Mouse (Mus musculus) heart, postnatal 0 days (tissue): ENCODE measurements around the gene Gtf2h2. TPM values are rescaled to one million over a fixed set of nuclear protein-coding genes. Genes with fewer than 3 reads are reported as not detected.
"Not testable (repeated sequence)": the region's sequence is repeated elsewhere in the genome, so short reads cannot be mapped to it uniquely, and the experiment has no call there.

Experiments used
- ATAC-seq: fragments of 200-750 bp; cut with Nextera tagmentation; 2 replicates; pipeline ENCODE4 v1.8.0; 2017; ENCODE audit warnings: low read depth, moderate number of reproducible peaks, moderate library complexity; ENCODE audit not compliant: insufficient read depth
- DNase-seq: peaks from one replicate; pipeline ENCODE4 v3.0.0-alpha.2; 2016; ENCODE audit warnings: low spot score
- H3K27ac ChIP-seq: fragments of 300-500 bp; sonication (generic); 2 replicates; pipeline ENCODE4 v1.5.1; 2014; ENCODE audit warnings: low read depth, mild to moderate bottlenecking
- H3K27me3 ChIP-seq: fragments of 300-500 bp; sonication (generic); 2 replicates; pipeline ENCODE4 v1.6.1; 2014; ENCODE audit warnings: low read length, mixed read lengths; ENCODE audit not compliant: control insufficient read depth, insufficient read depth
- H3K36me3 ChIP-seq: fragments of 300-500 bp; sonication (generic); replicated peaks from 2 replicates; pipeline ENCODE4 v1.6.1; 2014; ENCODE audit warnings: low read length, mixed read lengths; ENCODE audit not compliant: control insufficient read depth, insufficient read depth
- H3K4me1 ChIP-seq: fragments of 300-500 bp; sonication (generic); 2 replicates; pipeline ENCODE4 v1.6.1; 2014; ENCODE audit warnings: antibody characterized with exemption; ENCODE audit not compliant: control insufficient read depth, insufficient read depth
- H3K4me2 ChIP-seq: fragments of 300-500 bp; sonication (generic); 2 replicates; pipeline ENCODE4 v1.6.1; 2014; ENCODE audit warnings: low read depth, mild to moderate bottlenecking, low read length, moderate library complexity
- H3K4me3 ChIP-seq: fragments of 300-500 bp; sonication (generic); 2 replicates; pipeline ENCODE4 v1.5.1; 2014; ENCODE audit warnings: low read depth, low read length
- H3K9ac ChIP-seq: fragments of 300-500 bp; sonication (generic); replicated peaks from 2 replicates; pipeline ENCODE4 v1.6.1; 2014; ENCODE audit warnings: low read depth, low read length, mixed read lengths
- H3K9me3 ChIP-seq: fragments of 300-500 bp; sonication (generic); replicated peaks from 2 replicates; pipeline ENCODE4 v1.6.1; 2016; ENCODE audit warnings: low read length; ENCODE audit not compliant: control insufficient read depth
- CTCF ChIP-seq: IDR thresholded peaks from 2 replicates; pipeline ENCODE4 v1.5.1; 2016; ENCODE audit warnings: antibody characterized with exemption, control low read depth, low read depth
- EP300 ChIP-seq: IDR thresholded peaks from 2 replicates; pipeline ENCODE4 v1.6.1; 2016; ENCODE audit warnings: antibody characterized with exemption, low read depth
- WGBS: fragments of 180-500 bp; shearing (Covaris S2); extraction: QIAGEN DNeasy Blood & Tissue Kit; methylation state at CpG from one replicate; pipeline ENCODE4 v1.1.7; 2014; 5-methylcytosine and 5-hydroxymethylcytosine counted together
- polyA plus RNA-seq: library from polyadenylated mRNA; unstranded; fragments of >200 nt; fragmentation: Nextera tagmentation; extraction: Ambion mirVana; gene quantifications from 2 replicates; pipeline ENCODE4 v1.2.1, GENCODE M21; 2015
- total RNA-seq: library from RNA; depleted of rRNA; stranded (reverse); fragments of >200 nt; gene quantifications from 2 replicates; pipeline ENCODE4 v1.2.3, GENCODE M21; 2014; ENCODE audit warnings: low replicate concordance; rRNA removed

Gene Gtf2h2
- total and polyA plus RNA-seq, 2 experiments from 2014 or later: 10.2 to 32.5 TPM

DNA sequence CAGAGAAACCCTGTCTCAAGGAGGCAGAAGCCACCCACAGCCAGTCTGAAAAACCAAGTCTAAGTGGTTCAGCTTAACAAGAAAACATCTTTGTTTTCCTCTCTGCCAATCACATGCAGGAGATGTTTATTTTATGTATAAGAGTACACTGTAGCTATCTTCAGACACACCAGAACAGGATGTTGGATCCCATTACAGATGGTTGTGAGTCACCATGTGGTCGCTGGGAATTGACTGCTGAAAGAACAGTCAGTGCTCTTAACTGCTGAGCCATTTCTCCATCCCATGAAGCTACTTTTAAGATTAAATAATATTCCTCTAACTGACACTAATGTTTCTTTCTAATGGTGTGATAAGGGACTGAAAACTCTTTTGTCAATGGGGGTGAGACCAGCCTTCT is 53.7 kb downstream of the Gtf2h2 start:
- Histone ChIP-seq H3K9ac (no peak overlapping the region), H3K27ac (no peak overlapping the region), H3K27me3 (no peaks in the 10 kb centered on the region), H3K9me3 (no peaks in the 10 kb centered on the region), H3K4me3 (no peak overlapping the region), H3K4me1 (no peaks in the 10 kb centered on the region), H3K4me2 (no peak overlapping the region), H3K36me3 (no peaks in the 10 kb centered on the region)
- TF ChIP-seq CTCF: no peak
- no peak for TF ChIP-seq EP300
- 39% methylated on average over 1 of the region's 1 CpGs for WGBS
- no peak for DNase-seq
- ATAC-seq: no peak

DNA sequence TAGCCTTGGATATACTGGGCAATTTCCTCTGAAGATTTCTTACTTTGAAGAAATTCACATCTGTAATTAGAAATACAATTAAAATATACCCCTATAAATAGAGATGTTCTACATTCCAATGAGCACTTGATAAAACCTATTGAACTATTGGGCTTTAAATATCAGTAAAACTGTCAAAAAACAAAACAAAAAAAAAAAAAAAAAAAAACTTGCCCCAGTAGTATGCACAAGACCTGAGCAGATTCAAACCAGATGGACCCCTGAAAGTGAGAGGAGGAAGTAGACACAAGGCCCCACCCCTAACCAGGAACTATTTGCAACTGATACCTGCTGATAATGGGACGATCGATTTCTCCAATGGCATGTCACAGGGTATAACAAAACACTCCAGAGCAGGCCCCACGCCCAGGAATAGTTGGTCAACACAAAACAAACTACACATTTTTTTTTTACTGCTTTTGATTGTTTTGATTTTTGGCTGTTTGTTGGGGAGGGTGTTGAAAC is 55.0 kb downstream of the Gtf2h2 start:
- Histone ChIP-seq H3K27ac (no peak overlapping the region), H3K4me3 (no peak overlapping the region), H3K4me1 (no peaks in the 10 kb centered on the region), H3K27me3 (no peaks in the 10 kb centered on the region), H3K4me2 (no peak overlapping the region), H3K36me3 (no peaks in the 10 kb centered on the region), H3K9ac (no peak overlapping the region), H3K9me3 (no peaks in the 10 kb centered on the region)
- WGBS: 56% methylated on average over 3 of the region's 3 CpGs
- TF ChIP-seq EP300 (no peak), CTCF (no peak)
- ATAC-seq (no peak), DNase-seq (no peak)

DNA sequence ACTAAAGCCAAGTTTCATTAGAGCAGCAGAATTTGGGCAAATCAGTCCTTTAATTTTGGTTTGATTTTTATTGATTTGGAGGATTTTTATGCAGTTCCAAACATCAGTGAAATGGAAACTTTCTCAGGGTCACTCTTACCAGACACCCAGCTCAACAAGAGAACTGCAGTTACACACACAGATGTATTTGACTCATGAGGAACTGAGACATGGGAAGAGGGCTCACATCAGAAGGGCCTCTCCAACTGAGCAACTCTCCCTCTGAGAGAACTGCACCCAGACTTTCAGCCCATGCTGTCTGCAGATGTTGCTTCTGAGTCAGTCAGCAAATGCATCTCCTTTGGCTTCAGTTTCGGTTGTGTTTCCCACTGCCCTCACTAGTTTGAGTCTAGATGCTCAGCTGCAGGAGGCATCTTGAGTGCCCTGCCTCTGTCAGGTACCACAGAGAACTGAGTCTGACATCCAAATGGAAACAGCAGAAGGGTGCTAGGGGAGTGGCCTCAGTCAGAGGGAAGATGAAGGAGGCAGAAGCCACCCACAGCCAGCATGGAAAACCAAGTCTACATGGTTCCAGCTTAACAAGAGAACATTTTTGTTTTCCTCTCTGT is 55.7 kb downstream of the Gtf2h2 start:
- not testable (repeated sequence) for ATAC-seq, H3K4me3 ChIP-seq, H3K4me2 ChIP-seq, DNase-seq, H3K4me1 ChIP-seq, H3K9ac ChIP-seq, H3K9me3 ChIP-seq, H3K27me3 ChIP-seq, H3K36me3 ChIP-seq, H3K27ac ChIP-seq
- WGBS: 64% methylated on average over 1 of the region's 1 CpGs

DNA sequence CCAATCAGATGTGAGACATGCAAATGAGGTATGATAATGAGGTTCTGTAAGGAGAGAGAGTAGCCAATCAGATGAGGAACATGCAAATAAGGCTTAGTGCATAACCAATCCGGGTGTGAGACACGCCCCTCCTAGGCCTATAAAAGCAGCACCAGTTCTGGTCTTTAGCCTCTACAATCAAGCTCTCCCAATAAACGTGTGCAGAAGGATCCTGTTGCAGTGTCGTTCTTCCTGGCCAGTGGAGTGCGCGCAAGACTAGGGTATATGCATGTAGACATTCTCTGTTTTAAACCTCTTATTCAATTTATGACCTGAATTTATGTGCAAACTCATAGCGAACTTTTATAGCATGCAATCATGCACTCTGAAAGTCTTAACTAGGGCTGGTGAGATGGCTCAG is 72.4 kb downstream of the Gtf2h2 start:
- H3K27me3 ChIP-seq, H3K36me3 ChIP-seq, H3K4me3 ChIP-seq, H3K27ac ChIP-seq, H3K9ac ChIP-seq, H3K4me2 ChIP-seq, H3K4me1 ChIP-seq, ATAC-seq, H3K9me3 ChIP-seq, DNase-seq: not testable (repeated sequence)
- 84% methylated on average over 7 of the region's 7 CpGs for WGBS

DNA sequence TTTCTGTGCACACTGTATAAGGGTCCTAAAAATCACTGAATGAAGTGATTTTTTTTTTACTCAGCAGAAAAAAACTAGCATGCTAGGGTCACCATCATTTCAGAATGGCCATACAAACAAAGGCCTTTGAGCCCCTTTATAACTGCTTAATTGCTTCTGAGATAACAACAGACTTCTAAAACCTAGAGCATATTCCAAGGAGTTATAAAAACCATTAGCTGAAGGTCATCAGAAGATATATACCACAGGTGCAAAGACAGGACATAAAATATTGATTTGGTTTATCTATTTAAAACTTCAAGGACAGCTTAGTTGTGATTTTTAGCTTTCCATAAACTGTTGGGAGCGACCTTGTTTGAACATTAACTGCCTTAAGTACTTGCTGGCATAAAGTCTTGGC is 78.0 kb downstream of the Gtf2h2 start:
- no peaks in the 10 kb centered on the region for H3K4me1 ChIP-seq
- no peak overlapping the region for H3K27ac ChIP-seq
- H3K9ac ChIP-seq: no peak overlapping the region
- WGBS: 41% methylated on average over 1 of the region's 1 CpGs
- H3K36me3 ChIP-seq: no peaks in the 10 kb centered on the region
- ATAC-seq (no peak), DNase-seq (no peak)
- H3K4me3 ChIP-seq: no peak overlapping the region
- H3K4me2 ChIP-seq: no peak overlapping the region
- H3K27me3 ChIP-seq: no peaks in the 10 kb centered on the region
- H3K9me3 ChIP-seq: 0 out of 2 replicates have a peak, but pooled peaks cover 2% of the 10 kb centered on the region
- no peak for TF ChIP-seq CTCF
- TF ChIP-seq EP300: no peak

Other genes starting within 250 kb of the Gtf2h2 start
- gene Naip5, start 246.3 kb downstream of the Gtf2h2 start, total RNA-seq: 1.5 TPM in 1 of 2 replicates, not detected in the other
- gene Naip5, start 246.3 kb downstream of the Gtf2h2 start, polyA plus RNA-seq: 0.08 and 0.14 TPM in 2 replicates
- gene Naip6, start 174.9 kb downstream of the Gtf2h2 start, total RNA-seq: 0.08 TPM in 1 of 2 replicates, not detected in the other
- gene Naip6, start 174.9 kb downstream of the Gtf2h2 start, polyA plus RNA-seq: 0.03 and 0.12 TPM in 2 replicates
- gene Naip1, start 39.7 kb downstream of the Gtf2h2 start, total RNA-seq: not detected in 2 replicates
- gene Naip1, start 39.7 kb downstream of the Gtf2h2 start, polyA plus RNA-seq: not detected in 2 replicates
- 2.0 and 6.1 TPM in 2 replicates for gene Ocln, start 60.1 kb upstream of the Gtf2h2 start, total RNA-seq
- gene Ocln, start 60.1 kb upstream of the Gtf2h2 start, polyA plus RNA-seq: 1.6 and 1.7 TPM in 2 replicates
- 2.2 and 2.6 TPM in 2 replicates for gene Marveld2, start 124.4 kb upstream of the Gtf2h2 start, total RNA-seq
- 1.7 and 1.9 TPM in 2 replicates for gene Marveld2, start 124.4 kb upstream of the Gtf2h2 start, polyA plus RNA-seq
- 122 and 149 TPM in 2 replicates for gene Ak6, start 158.4 kb upstream of the Gtf2h2 start, total RNA-seq
- gene Ak6, start 158.4 kb upstream of the Gtf2h2 start, polyA plus RNA-seq: 212 and 219 TPM in 2 replicates
- gene Rad17, start 158.5 kb upstream of the Gtf2h2 start, total RNA-seq: 19.9 and 20.7 TPM in 2 replicates
- 21.8 and 22.3 TPM in 2 replicates for gene Rad17, start 158.5 kb upstream of the Gtf2h2 start, polyA plus RNA-seq
- 1.8 TPM in 1 of 2 replicates, not detected in the other for gene Taf9, start 159.0 kb upstream of the Gtf2h2 start, total RNA-seq
- gene Taf9, start 159.0 kb upstream of the Gtf2h2 start, polyA plus RNA-seq: 7.9 and 10.5 TPM in 2 replicates
- 0.70 and 3.0 TPM in 2 replicates for gene Ccdc125, start 177.1 kb upstream of the Gtf2h2 start, total RNA-seq
- gene Ccdc125, start 177.1 kb upstream of the Gtf2h2 start, polyA plus RNA-seq: 2.4 and 2.9 TPM in 2 replicates
- gene Cdk7, start 238.4 kb upstream of the Gtf2h2 start, total RNA-seq: 21.7 and 30.0 TPM in 2 replicates
- gene Cdk7, start 238.4 kb upstream of the Gtf2h2 start, polyA plus RNA-seq: 53.9 and 56.5 TPM in 2 replicates